20 mouse cellular contexts compared by ENCODE assay signal in genomic region chr9:14352337-14352736, GRCm38 (mm10).
"Had no signal": no experiment of that assay in that cellular context is flagged by ENCODE, and none has a peak within 500 bp of the region (broad histone marks: within the 10 kb centered on the region; RNA-seq: fewer than 3 reads in every experiment).

No protein-coding gene starts in this region.

- H3K4me3 ChIP-seq: kidney, embryonic 15.5 days; limb, embryonic 12.5 days; limb, embryonic 15.5 days; midbrain, embryonic 12.5 days had no signal

- H3K9me3 ChIP-seq: kidney, embryonic 15.5 days; limb, embryonic 12.5 days; limb, embryonic 15.5 days; midbrain, embryonic 12.5 days had no signal

- ATAC-seq: midbrain, embryonic 16.5 days had no signal

- H3K27ac ChIP-seq: kidney, embryonic 15.5 days; limb, embryonic 12.5 days; limb, embryonic 15.5 days; midbrain, embryonic 12.5 days; stomach, postnatal 0 days had no signal

- H3K9ac ChIP-seq: kidney, embryonic 15.5 days; limb, embryonic 12.5 days; limb, embryonic 15.5 days; midbrain, embryonic 12.5 days had no signal

- H3K27me3 ChIP-seq: kidney, embryonic 15.5 days; limb, embryonic 12.5 days; limb, embryonic 15.5 days; midbrain, embryonic 12.5 days had no signal

- H3K36me3 ChIP-seq: limb, embryonic 12.5 days; midbrain, embryonic 12.5 days had no signal

- H3K4me2 ChIP-seq: kidney, embryonic 15.5 days; limb, embryonic 12.5 days; limb, embryonic 15.5 days; liver, embryonic 11.5 days; midbrain, embryonic 12.5 days had no signal

- H3K4me1 ChIP-seq: kidney, embryonic 15.5 days; limb, embryonic 12.5 days; limb, embryonic 15.5 days had no signal

- DNase-seq: kidney, adult 8-10 months; kidney, postnatal 10 days; kidney, postnatal 4 days; left cerebral cortex, postnatal 4 days; lung, adult 2 months; lung, postnatal 14 days; lung, postnatal 4 days; right cerebral cortex, adult 18-20 months; right cerebral cortex, postnatal 14 days; right cerebral cortex, postnatal 4 days; thymus, adult 2 months; thymus, postnatal 14 days; thymus, postnatal 4 days had no signal
